Mouse (Mus musculus) C2C12 (cell line): ENCODE results near the gene Actrt2.

ENCODE experiments used
- CTCF ChIP-seq: IDR thresholded peaks from one replicate; pipeline ENCODE4 v1.5.1; 2011; ENCODE audit not compliant: control insufficient read depth, insufficient read depth, insufficient read length
- MYOG ChIP-seq: IDR thresholded peaks from one replicate; pipeline ENCODE4 v1.6.1; 2011; ENCODE audit not compliant: control insufficient read depth, insufficient read length; ENCODE audit errors: extremely low read depth

GRCm38 (mm10) chr4:154660025-154660424 lies 7.6 kb downstream of the Actrt2 start:
- TF ChIP-seq CTCF: no peak
- no peak for TF ChIP-seq MYOG
